Mouse (Mus musculus): ENCODE measurements around the gene Mical3. TPM values are rescaled to one million over a fixed set of nuclear protein-coding genes. Genes with fewer than 3 reads are reported as not detected.

Gene Mical3
- polyA plus RNA-seq, 1 experiment from 2014 or later: 51.7 TPM

DNA sequence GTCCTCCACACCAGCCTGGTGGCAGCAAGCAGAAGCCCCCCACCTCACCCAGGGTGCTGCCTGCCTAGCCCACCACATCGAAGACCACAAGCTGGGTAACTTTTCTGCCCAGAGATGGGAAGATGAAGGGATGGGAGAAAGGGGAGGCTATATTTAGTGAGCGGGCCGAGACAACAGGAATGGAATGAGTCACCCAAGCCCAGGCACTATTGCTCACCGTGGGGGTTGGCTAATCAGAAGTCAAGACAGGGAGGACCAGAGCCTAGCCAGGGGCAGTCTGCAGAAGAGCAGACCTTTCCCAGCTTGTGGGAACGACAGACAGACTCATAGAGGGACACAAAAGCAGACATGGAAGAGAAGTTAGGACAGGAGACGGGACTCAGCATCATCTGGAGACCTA, 64.0 kb downstream of the Mical3 start:
- no peaks in the 10 kb centered on the region for H3K9me3 ChIP-seq (ENCODE audit: control insufficient read depth, low read length)
- 41% methylated on average over 6 of the region's 6 CpGs for WGBS
- H3K4me2 ChIP-seq (ENCODE audit: low read length): no peak overlapping the region
- DNase-seq (no peak), ATAC-seq (ENCODE audit: low FRiP score, low TSS enrichment) (no peak)
- H3K4me1 ChIP-seq (ENCODE audit: control insufficient read depth, insufficient read depth, low read length): peaks cover 33% of the 10 kb centered on the region
- no peak overlapping the region for H3K4me3 ChIP-seq (replicated peaks; ENCODE audit: low read depth, low read length)
- no peaks in the 10 kb centered on the region for H3K27me3 ChIP-seq (ENCODE audit: control insufficient read depth, insufficient read depth, low read length)
- H3K27ac ChIP-seq (replicated peaks; ENCODE audit: low read depth, low read length): no peak overlapping the region
- no peak overlapping the region for H3K9ac ChIP-seq (replicated peaks; ENCODE audit: low read length)
- no peaks in the 10 kb centered on the region for H3K36me3 ChIP-seq (ENCODE audit: control insufficient read depth, insufficient read depth, low read length)

DNA sequence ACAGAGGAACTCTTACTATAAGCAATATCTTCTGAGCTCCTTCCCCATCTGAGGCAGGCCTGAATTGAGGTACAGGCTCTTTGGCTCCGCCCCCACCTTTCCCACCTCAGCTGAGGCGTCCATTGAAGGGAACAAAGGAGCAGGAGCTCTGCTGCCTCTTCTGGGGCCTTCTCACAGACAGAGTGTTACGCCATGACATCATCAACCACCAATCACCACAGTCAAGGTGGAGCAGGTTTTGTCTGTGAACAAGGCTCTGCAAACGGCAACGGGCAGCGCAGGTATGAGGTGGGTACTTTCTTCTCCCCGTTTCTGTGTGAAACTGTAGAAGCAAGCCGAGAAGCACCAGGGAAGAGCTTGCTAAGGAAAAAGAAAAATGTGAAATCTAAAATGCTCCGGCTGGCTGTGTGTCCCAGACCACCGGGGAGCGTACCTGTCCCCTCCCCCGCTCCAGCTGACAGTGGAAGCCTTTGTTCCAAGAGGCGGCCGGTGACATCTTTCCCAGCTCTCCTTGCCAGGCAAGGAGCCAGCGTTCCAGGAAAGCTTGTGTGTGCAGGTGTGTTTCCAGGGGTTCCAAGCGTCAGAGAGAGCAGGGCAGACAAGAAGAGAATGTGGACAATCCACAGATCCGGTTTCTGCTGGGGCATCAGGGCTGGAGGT, 66.3 kb downstream of the Mical3 start:
- Histone ChIP-seq H3K27ac (replicated peaks; ENCODE audit: low read depth, low read length) (peak overlapping the region; percentile 97), H3K27me3 (ENCODE audit: control insufficient read depth, insufficient read depth, low read length) (no peaks in the 10 kb centered on the region), H3K4me2 (ENCODE audit: low read length) (peak overlapping the region; percentile 55), H3K9me3 (ENCODE audit: control insufficient read depth, low read length) (no peaks in the 10 kb centered on the region), H3K36me3 (ENCODE audit: control insufficient read depth, insufficient read depth, low read length) (no peaks in the 10 kb centered on the region), H3K4me1 (ENCODE audit: control insufficient read depth, insufficient read depth, low read length) (peaks cover 33% of the 10 kb centered on the region), H3K4me3 (replicated peaks; ENCODE audit: low read depth, low read length) (peak overlapping the region; percentile 26), H3K9ac (replicated peaks; ENCODE audit: low read length) (peak overlapping the region; percentile 67)
- peak; percentile 86 for ATAC-seq (ENCODE audit: low FRiP score, low TSS enrichment)
- 30% methylated on average over 17 of the region's 17 CpGs for WGBS
- peak; percentile 87 for DNase-seq

GRCm38 (mm10) chr6:121063771-121064170, 67.0 kb downstream of the Mical3 start:
- Histone ChIP-seq H3K4me2 (ENCODE audit: low read length) (0 out of 2 replicates have a peak overlapping the region, but pooled peaks have one; percentile 55), H3K9me3 (ENCODE audit: control insufficient read depth, low read length) (no peaks in the 10 kb centered on the region), H3K4me3 (replicated peaks; ENCODE audit: low read depth, low read length) (no peak overlapping the region), H3K9ac (replicated peaks; ENCODE audit: low read length) (peak overlapping the region; percentile 67; the same call in 1 of the 2 replicates), H3K27ac (replicated peaks; ENCODE audit: low read depth, low read length) (peak overlapping the region; percentile 97), H3K27me3 (ENCODE audit: control insufficient read depth, insufficient read depth, low read length) (no peaks in the 10 kb centered on the region), H3K4me1 (ENCODE audit: control insufficient read depth, insufficient read depth, low read length) (peaks cover 33% of the 10 kb centered on the region), H3K36me3 (ENCODE audit: control insufficient read depth, insufficient read depth, low read length) (no peaks in the 10 kb centered on the region)
- ATAC-seq (ENCODE audit: low FRiP score, low TSS enrichment): no peak
- DNase-seq: no peak
- 85% methylated on average over 8 of the region's 8 CpGs for WGBS

DNA sequence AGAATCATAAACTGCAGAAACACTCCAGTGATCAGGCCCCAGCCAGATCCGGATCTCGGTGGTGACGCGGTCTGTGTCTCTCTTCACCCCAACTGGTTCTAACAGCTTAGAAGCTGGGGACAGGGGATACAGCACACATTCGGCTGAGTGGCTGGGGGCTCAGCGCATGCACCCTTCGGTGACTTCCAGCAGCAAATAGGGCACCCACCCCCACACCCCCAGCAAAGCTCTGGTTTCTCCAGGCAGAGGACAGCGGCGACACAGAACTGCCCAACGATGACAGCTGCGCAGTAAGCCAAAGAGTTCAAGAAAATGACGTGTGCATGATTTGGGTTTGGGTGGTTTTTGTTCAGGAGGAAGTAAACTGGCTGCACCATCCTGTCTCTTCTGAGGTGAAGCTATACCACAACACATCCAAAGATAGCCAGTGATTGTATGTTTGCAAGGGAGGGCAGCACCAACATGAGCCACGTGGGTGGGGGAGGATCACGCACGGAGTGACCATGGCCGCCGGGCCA, 67.8 kb downstream of the Mical3 start:
- no peak for DNase-seq
- Histone ChIP-seq H3K27ac (replicated peaks; ENCODE audit: low read depth, low read length) (peak overlapping the region; percentile 97; the same call in 1 of the 2 replicates), H3K4me3 (replicated peaks; ENCODE audit: low read depth, low read length) (no peak overlapping the region), H3K4me2 (ENCODE audit: low read length) (no peak overlapping the region), H3K9me3 (ENCODE audit: control insufficient read depth, low read length) (no peaks in the 10 kb centered on the region), H3K27me3 (ENCODE audit: control insufficient read depth, insufficient read depth, low read length) (no peaks in the 10 kb centered on the region), H3K36me3 (ENCODE audit: control insufficient read depth, insufficient read depth, low read length) (no peaks in the 10 kb centered on the region), H3K4me1 (ENCODE audit: control insufficient read depth, insufficient read depth, low read length) (peaks cover 33% of the 10 kb centered on the region), H3K9ac (replicated peaks; ENCODE audit: low read length) (no peak overlapping the region)
- 94% methylated on average over 17 of the region's 17 CpGs for WGBS
- ATAC-seq (ENCODE audit: low FRiP score, low TSS enrichment): no peak

- Histone ChIP-seq H3K27me3 (ENCODE audit: control insufficient read depth, insufficient read depth, low read length) (no peaks in the 10 kb centered on the region), H3K9ac (replicated peaks; ENCODE audit: low read length) (no peak overlapping the region), H3K4me2 (ENCODE audit: low read length) (no peak overlapping the region), H3K9me3 (ENCODE audit: control insufficient read depth, low read length) (no peaks in the 10 kb centered on the region), H3K36me3 (ENCODE audit: control insufficient read depth, insufficient read depth, low read length) (no peaks in the 10 kb centered on the region), H3K27ac (replicated peaks; ENCODE audit: low read depth, low read length) (no peak overlapping the region), H3K4me3 (replicated peaks; ENCODE audit: low read depth, low read length) (no peak overlapping the region), H3K4me1 (ENCODE audit: control insufficient read depth, insufficient read depth, low read length) (no peaks in the 10 kb centered on the region)
- ATAC-seq (ENCODE audit: low FRiP score, low TSS enrichment) (no peak), DNase-seq (no peak)
- 95% methylated on average over 2 of the region's 2 CpGs for WGBS
Observed at GRCm38 (mm10) chr6:121058039-121058438, 72.8 kb downstream of the Mical3 start.

DNA sequence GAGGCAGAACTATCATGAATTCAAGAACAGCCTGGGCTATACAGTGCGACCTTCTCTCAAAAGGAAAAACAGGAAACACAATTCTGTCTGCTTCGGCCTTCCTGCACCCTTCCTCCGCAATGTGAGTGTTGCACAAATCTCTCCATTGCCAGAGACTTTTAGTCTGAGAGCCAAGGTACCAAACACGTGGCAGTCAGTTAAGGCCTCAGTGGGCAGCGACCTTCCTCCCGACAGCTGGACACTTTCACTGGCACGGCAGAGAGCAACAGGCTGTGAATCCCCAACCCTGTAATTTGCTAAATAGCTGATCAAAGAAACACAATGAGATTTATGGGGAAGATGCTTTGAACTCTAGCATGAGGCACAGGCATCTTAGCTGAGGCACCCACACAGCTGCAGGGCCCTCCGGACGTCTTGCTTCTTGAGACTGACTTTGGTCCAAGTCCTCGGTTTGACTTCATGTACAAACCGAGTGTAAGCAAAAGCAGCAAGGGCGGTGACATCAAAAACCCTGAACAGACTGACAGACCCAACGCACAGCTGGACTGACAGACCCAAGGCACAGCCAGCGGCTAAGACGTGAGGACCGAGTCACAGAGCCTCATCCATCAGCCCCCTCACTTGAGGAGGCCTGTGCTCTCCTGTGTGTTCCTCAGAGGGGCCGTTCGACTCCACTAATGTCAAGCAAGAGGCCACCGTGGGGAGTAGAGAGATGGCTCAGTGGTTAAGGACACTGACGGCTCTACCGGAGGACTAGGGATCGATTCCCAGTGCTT, 73.4 kb downstream of the Mical3 start:
- no peak overlapping the region for H3K4me3 ChIP-seq (replicated peaks; ENCODE audit: low read depth, low read length)
- WGBS: 88% methylated on average over 22 of the region's 22 CpGs
- no peaks in the 10 kb centered on the region for H3K9me3 ChIP-seq (ENCODE audit: control insufficient read depth, low read length)
- ATAC-seq (ENCODE audit: low FRiP score, low TSS enrichment) (no peak), DNase-seq (no peak)
- H3K9ac ChIP-seq (replicated peaks; ENCODE audit: low read length): no peak overlapping the region
- no peak overlapping the region for H3K27ac ChIP-seq (replicated peaks; ENCODE audit: low read depth, low read length)
- no peak overlapping the region for H3K4me2 ChIP-seq (ENCODE audit: low read length)
- H3K36me3 ChIP-seq (ENCODE audit: control insufficient read depth, insufficient read depth, low read length): no peaks in the 10 kb centered on the region
- no peaks in the 10 kb centered on the region for H3K4me1 ChIP-seq (ENCODE audit: control insufficient read depth, insufficient read depth, low read length)
- no peaks in the 10 kb centered on the region for H3K27me3 ChIP-seq (ENCODE audit: control insufficient read depth, insufficient read depth, low read length)

DNA sequence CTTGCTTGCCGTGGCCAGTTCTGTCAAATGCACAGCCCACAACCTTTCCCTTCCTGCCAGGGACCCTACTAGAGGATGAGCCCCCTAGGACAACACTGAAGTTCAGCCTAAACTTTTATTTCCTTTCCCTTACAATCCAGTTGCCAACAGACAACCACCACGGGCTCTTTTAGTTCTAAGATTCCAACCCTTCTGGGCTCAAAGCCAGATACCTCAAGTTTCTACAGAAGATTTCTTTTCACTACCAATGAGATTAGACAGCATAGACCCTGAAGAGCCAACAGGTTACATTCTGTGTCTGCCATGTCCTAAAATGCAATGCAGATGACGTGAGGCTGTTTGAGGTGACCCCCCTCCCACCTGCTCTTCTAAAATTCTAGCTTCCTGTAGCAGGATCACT, 75.3 kb downstream of the Mical3 start:
- no peak for DNase-seq
- 67% methylated on average over 3 of the region's 3 CpGs for WGBS
- no peak overlapping the region for H3K9ac ChIP-seq (replicated peaks; ENCODE audit: low read length)
- no peaks in the 10 kb centered on the region for H3K36me3 ChIP-seq (ENCODE audit: control insufficient read depth, insufficient read depth, low read length)
- no peaks in the 10 kb centered on the region for H3K27me3 ChIP-seq (ENCODE audit: control insufficient read depth, insufficient read depth, low read length)
- H3K27ac ChIP-seq (replicated peaks; ENCODE audit: low read depth, low read length): no peak overlapping the region
- H3K9me3 ChIP-seq (ENCODE audit: control insufficient read depth, low read length): no peaks in the 10 kb centered on the region
- no peak overlapping the region for H3K4me2 ChIP-seq (ENCODE audit: low read length)
- no peak overlapping the region for H3K4me3 ChIP-seq (replicated peaks; ENCODE audit: low read depth, low read length)
- no peaks in the 10 kb centered on the region for H3K4me1 ChIP-seq (ENCODE audit: control insufficient read depth, insufficient read depth, low read length)
- no peak for ATAC-seq (ENCODE audit: low FRiP score, low TSS enrichment)

DNA sequence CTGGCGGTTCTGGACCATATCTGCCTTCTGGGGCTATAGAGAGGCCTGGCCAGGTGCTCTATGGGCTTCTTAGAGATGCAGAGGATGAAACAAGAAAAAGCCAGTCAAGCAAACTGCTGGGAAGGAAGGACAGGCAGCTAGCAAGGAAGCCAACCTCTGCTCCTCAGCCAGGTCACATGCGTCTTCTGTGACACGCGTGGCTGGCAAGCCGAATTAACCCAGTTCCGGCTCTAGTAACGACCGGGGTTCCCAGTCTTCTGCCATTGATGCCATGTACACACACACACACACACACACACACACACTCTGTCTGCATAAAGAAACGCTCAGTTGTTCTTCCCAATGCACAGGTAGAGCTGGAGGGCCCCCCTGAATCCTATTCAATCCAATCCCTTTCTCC, 75.9 kb downstream of the Mical3 start:
- no peak overlapping the region for H3K4me3 ChIP-seq (replicated peaks; ENCODE audit: low read depth, low read length)
- no peak overlapping the region for H3K4me2 ChIP-seq (ENCODE audit: low read length)
- H3K27ac ChIP-seq (replicated peaks; ENCODE audit: low read depth, low read length): no peak overlapping the region
- H3K9ac ChIP-seq (replicated peaks; ENCODE audit: low read length): no peak overlapping the region
- DNase-seq (no peak), ATAC-seq (ENCODE audit: low FRiP score, low TSS enrichment) (no peak)
- no peaks in the 10 kb centered on the region for H3K4me1 ChIP-seq (ENCODE audit: control insufficient read depth, insufficient read depth, low read length)
- WGBS: 88% methylated on average over 9 of the region's 9 CpGs
- no peaks in the 10 kb centered on the region for H3K9me3 ChIP-seq (ENCODE audit: control insufficient read depth, low read length)
- H3K36me3 ChIP-seq (ENCODE audit: control insufficient read depth, insufficient read depth, low read length): no peaks in the 10 kb centered on the region
- no peaks in the 10 kb centered on the region for H3K27me3 ChIP-seq (ENCODE audit: control insufficient read depth, insufficient read depth, low read length)

All from midbrain, embryonic 14.5 days (tissue).